Mouse (Mus musculus) erythroid progenitor cell, adult 5-6 weeks (primary cell): ENCODE measurements around the gene Cdc14a. TPM values are rescaled to one million over a fixed set of nuclear protein-coding genes. Genes with fewer than 3 reads are reported as not detected.

Source experiments
- ATAC-seq: replicated peaks from 2 replicates; pipeline ENCODE4 v1.8.0; 2016; ENCODE audit warnings: moderate number of reproducible peaks, mild to moderate bottlenecking, moderate TSS enrichment, inconsistent platforms; ENCODE audit not compliant: poor library complexity, low FRiP score, severe bottlenecking
- total RNA-seq, 2 experiments: library from RNA; stranded (forward) in 1 of 2; stranded (reverse) in 1 of 2; fragments of 150-400 nt in 1 of 2; fragments of 186-747, 209-891 nt in 1 of 2; gene quantifications; 2 replicates each; pipeline versions ENCODE4 v1.2.3 to v1.2.4; 2015 to 2017; ENCODE audit warnings: low replicate concordance in 2 of 2

Cdc14a gene
- total RNA-seq, 2 experiments from 2014 or later: 23.5 to 25.6 TPM

DNA sequence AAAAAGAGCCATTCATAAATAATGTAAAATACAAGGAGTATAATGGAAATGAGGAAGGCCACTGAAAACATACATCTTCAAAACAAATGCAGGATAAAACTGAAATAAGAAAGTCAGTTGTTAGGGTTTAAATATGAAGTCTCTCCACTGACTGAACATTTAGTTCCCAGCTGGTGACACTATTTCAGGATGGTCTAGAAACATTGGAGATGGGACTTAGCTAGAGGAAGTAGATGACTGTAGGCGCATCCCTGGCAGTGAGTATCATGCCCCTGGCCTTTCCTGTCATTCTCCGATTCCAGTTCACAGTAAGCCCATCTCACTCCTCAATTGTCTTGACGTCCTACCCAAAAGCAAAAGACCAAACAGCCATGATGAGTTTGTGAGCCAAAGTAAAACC lies 190.3 kb downstream of the Cdc14a start:
- no peak for ATAC-seq

DNA sequence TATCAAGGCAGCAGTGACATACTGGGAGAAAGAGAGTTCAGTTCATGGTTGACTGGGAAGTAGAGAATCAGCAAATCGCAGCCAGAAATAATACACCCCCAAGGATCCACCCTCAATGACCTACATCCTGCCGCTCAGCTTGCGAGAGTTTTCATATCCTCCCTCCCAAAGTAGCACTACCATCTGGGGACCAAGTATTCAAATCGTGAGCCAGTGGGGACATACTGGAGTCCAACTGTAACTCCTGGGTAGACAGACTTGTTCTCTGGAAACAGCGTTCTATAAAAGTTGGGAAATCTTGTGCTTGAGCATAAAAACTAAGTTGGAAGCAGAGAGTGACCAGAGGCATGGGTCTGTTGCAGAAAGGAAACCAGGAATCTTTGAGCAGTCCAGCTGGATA lies 191.1 kb downstream of the Cdc14a start:
- ATAC-seq: no peak

- ATAC-seq: no peak
Observed at GRCm38 (mm10) chr3:116229336-116229735, 194.5 kb downstream of the Cdc14a start.

- no peak for ATAC-seq
Observed at GRCm38 (mm10) chr3:116228360-116229245, 195.2 kb downstream of the Cdc14a start.

DNA sequence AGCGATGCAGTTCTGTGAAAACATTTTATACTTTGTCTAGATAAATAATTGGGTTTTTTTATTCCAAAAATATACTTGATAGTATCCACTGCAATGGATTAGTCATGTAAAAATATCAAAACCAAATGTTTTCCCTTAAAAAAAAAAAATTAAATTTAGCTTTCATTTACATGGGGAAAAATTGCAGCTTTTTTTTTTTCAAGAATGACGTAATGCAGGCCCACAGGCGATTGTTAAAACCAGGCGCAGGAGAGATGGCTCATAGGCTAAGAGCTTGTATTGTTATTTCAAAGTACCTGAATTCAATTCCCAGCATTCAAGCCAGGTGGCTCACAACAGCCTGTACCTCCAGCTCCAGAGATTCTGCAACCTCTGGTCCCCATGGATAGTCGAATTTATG lies 196.4 kb downstream of the Cdc14a start:
- ATAC-seq: no peak

DNA sequence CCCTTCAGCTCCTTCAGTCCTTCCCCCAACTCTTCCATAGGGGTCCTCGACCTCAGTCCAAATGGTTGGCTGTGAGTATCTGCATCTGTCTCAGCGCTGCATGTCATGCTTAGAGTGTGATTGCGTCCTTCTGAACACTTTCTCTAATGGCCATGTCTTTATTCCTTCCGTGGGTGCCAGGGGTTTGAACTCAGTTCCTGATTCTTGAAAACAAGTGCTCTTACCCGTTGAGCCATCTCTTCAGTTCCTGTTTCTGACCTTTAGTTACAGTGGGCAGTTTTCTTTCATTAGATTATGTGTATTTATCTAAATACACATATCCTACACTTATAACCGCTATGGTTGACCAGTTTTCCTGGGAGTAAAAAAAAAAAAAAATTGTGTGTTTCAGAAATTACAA lies 196.9 kb downstream of the Cdc14a start:
- no peak for ATAC-seq

Other genes with a start within 250 kb of the Cdc14a start
- 0.36 TPM in 1 of 2 replicates, not detected in the other for gene Gpr88, start 170.5 kb downstream of the Cdc14a start, total RNA-seq (2015; ENCODE audit: low replicate concordance)
- gene Gpr88, start 170.5 kb downstream of the Cdc14a start, total RNA-seq (2017; ENCODE audit: low replicate concordance): 0.68 TPM in 1 of 2 replicates, not detected in the other
- gene Rtca, start 84.2 kb upstream of the Cdc14a start, total RNA-seq (2015; ENCODE audit: low replicate concordance): 16.8 and 19.1 TPM in 2 replicates
- 9.0 and 10.9 TPM in 2 replicates for gene Rtca, start 84.2 kb upstream of the Cdc14a start, total RNA-seq (2017; ENCODE audit: low replicate concordance)
- 0.72 and 1.7 TPM in 2 replicates for gene Dbt, start 89.0 kb upstream of the Cdc14a start, total RNA-seq (2015; ENCODE audit: low replicate concordance)
- 0.53 and 3.0 TPM in 2 replicates for gene Dbt, start 89.0 kb upstream of the Cdc14a start, total RNA-seq (2017; ENCODE audit: low replicate concordance)
- gene Lrrc39, start 138.9 kb upstream of the Cdc14a start, total RNA-seq (2015; ENCODE audit: low replicate concordance): 19.5 and 37.7 TPM in 2 replicates
- gene Lrrc39, start 138.9 kb upstream of the Cdc14a start, total RNA-seq (2017; ENCODE audit: low replicate concordance): 18.2 and 21.9 TPM in 2 replicates
- gene Sass6, start 170.9 kb upstream of the Cdc14a start, total RNA-seq (2015; ENCODE audit: low replicate concordance): 62.7 and 75.9 TPM in 2 replicates
- 118 and 120 TPM in 2 replicates for gene Sass6, start 170.9 kb upstream of the Cdc14a start, total RNA-seq (2017; ENCODE audit: low replicate concordance)
- gene Trmt13, start 190.6 kb upstream of the Cdc14a start, total RNA-seq (2015; ENCODE audit: low replicate concordance): 4.2 and 4.3 TPM in 2 replicates
- 17.5 and 22.0 TPM in 2 replicates for gene Trmt13, start 190.6 kb upstream of the Cdc14a start, total RNA-seq (2017; ENCODE audit: low replicate concordance)
- gene Mfsd14a, start 238.6 kb upstream of the Cdc14a start, total RNA-seq (2015; ENCODE audit: low replicate concordance): 23.8 and 27.2 TPM in 2 replicates
- gene Mfsd14a, start 238.6 kb upstream of the Cdc14a start, total RNA-seq (2017; ENCODE audit: low replicate concordance): 40.2 and 42.2 TPM in 2 replicates